Mouse (Mus musculus): ENCODE measurements around the gene Spata32.

GRCm38 (mm10) chr11:103192230-103192955, 25.8 kb downstream of the Spata32 start:
- TF ChIP-seq GATA1 (IDR thresholded peaks at IDR 0.05; ENCODE audit: borderline replicate concordance, low read length): no peak
- TF ChIP-seq FLI1 (IDR thresholded peaks at IDR 0.05; ENCODE audit: low read length): no peak
